Mouse (Mus musculus): ENCODE measurements at regions not wholly inside any gene's neighbourhood (a gene's known extent, or its start where the extent isn't known, plus 50 kb on each side); places are given as distances from the start of the nearest gene placed in this dataset.

DNA sequence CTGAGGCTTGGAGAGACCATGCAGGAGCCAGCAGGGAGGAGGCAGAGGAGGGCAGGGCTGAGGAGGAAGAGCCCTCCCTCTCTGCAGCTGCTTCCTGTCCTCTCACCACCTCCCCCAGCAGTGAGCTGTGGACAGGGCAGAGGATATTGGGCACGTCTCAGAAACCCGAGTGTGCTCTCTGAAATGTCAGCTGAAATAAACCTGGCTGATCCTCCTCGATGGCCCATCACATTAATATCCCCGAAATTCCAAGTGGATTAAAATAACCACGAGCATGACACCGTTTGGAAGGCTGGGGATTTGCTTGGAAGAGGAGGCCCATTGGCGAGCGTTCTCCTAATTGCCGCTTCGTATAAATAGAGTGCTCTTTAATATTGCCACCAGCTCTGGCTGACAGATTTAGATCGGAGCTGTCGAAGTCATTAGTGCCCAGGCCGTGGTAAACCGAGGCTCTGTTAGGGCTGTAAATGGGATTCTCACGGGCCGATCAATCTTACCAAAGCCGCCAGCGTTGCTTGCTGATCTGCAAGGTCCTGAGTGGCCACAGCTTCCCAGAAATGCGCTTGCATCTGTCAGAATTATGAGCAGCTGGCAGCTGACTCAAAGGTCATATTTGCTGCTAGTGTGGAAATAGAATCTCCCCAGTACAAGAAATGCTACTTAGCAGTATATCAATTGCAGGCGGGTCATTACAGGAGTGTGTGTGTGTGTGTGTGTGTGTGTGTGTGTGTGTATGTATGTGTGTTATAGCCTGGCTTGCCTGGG, 268.5 kb downstream of the Rplp1 start:
- TF ChIP-seq CTCF (IDR thresholded peaks at IDR 0.05; ENCODE audit: low read depth) (no peak), EP300 (IDR thresholded peaks at IDR 0.05; ENCODE audit: low read depth) (no peak)
